Mouse (Mus musculus): ENCODE measurements at regions not wholly inside any gene's neighbourhood (a gene's known extent, or its start where the extent isn't known, plus 50 kb on each side); places are given as distances from the start of the nearest gene placed in this dataset.
"Not testable (repeated sequence)": the region's sequence is repeated elsewhere in the genome, so short reads cannot be mapped to it uniquely, and the experiment has no call there.

- DNase-seq (ENCODE audit: low spot score in 2 of 2), result no peak
Observed at GRCm38 (mm10) chr4:6600766-6601367, 1638.0 kb downstream of the Car8 start.

GRCm38 (mm10) chr4:6596321-6596720 is 1642.5 kb downstream of the Car8 start:
- no peak for DNase-seq (ENCODE audit: low spot score in 2 of 2)

GRCm38 (mm10) chr4:6592890-6593289 is 1646.0 kb downstream of the Car8 start:
- DNase-seq (ENCODE audit: low spot score in 2 of 2), result not testable (repeated sequence)

- DNase-seq (ENCODE audit: low spot score in 2 of 2), result peak in 1 of 2 experiments; percentile 30
Observed at GRCm38 (mm10) chr4:6561604-6562357, 1677.1 kb downstream of the Car8 start.

GRCm38 (mm10) chr4:6539626-6540025 is 1699.2 kb downstream of the Car8 start:
- DNase-seq (ENCODE audit: low spot score in 2 of 2), result no peak

GRCm38 (mm10) chr4:6532441-6532840 is 1706.4 kb downstream of the Car8 start:
- no peak for DNase-seq (ENCODE audit: low spot score in 2 of 2)

GRCm38 (mm10) chr4:6517626-6518025 is 1721.2 kb downstream of the Car8 start:
- DNase-seq (ENCODE audit: low spot score in 2 of 2), result no peak

- DNase-seq (ENCODE audit: low spot score in 2 of 2), result peak; percentile 22 to 57
Observed at GRCm38 (mm10) chr4:6514823-6515222, 1721.7 kb upstream of the Impad1 start.

GRCm38 (mm10) chr4:6513635-6514034 is 1720.5 kb upstream of the Impad1 start:
- DNase-seq (ENCODE audit: low spot score in 2 of 2), result no peak

GRCm38 (mm10) chr4:6512749-6513364 is 1719.7 kb upstream of the Impad1 start:
- peak; percentile 72 to 73 for DNase-seq (ENCODE audit: low spot score in 2 of 2)

- no peak for DNase-seq (ENCODE audit: low spot score in 2 of 2)
Observed at GRCm38 (mm10) chr4:6508091-6508490, 1714.9 kb upstream of the Impad1 start.
